Mouse (Mus musculus) myocyte (in vitro differentiated cells): ENCODE measurements around the gene Rbm17.
"Not testable (repeated sequence)": the region's sequence is repeated elsewhere in the genome, so short reads cannot be mapped to it uniquely, and the experiment has no call there.

Experiments used
- E2F4 ChIP-seq: IDR thresholded peaks from one replicate; pipeline ENCODE4 v1.6.1; 2011; ENCODE audit warnings: mild to moderate bottlenecking, control low read depth, moderate library complexity; ENCODE audit not compliant: insufficient read depth
- MAX ChIP-seq: IDR thresholded peaks from one replicate; pipeline ENCODE4 v1.6.1; 2011; ENCODE audit warnings: low read depth, mild to moderate bottlenecking, control low read depth
- MYOD1 ChIP-seq, 3 experiments: IDR thresholded peaks; one replicate each; pipeline ENCODE4 v1.6.1; 2011; ENCODE audit warnings: control low read depth in 2 of 3, low read depth in 2 of 3, mild to moderate bottlenecking in 2 of 3, moderate library complexity in 1 of 3; ENCODE audit not compliant: insufficient read length in 2 of 3, control insufficient read depth in 1 of 3
- POLR2A ChIP-seq: IDR thresholded peaks from one replicate; pipeline ENCODE4 v1.6.1; 2011; ENCODE audit warnings: low read depth, mild to moderate bottlenecking, control low read depth, moderate library complexity; ENCODE audit not compliant: insufficient read length
- POLR2AphosphoS2 ChIP-seq: IDR thresholded peaks from one replicate; pipeline ENCODE4 v1.6.1; 2011; ENCODE audit warnings: low read depth, control low read depth; ENCODE audit not compliant: insufficient read length
- TCF12 ChIP-seq: IDR thresholded peaks from one replicate; pipeline ENCODE4 v1.6.1; 2011; ENCODE audit warnings: mild to moderate bottlenecking, control low read depth; ENCODE audit not compliant: poor library complexity, insufficient read depth, severe bottlenecking
- USF1 ChIP-seq: IDR thresholded peaks from one replicate; pipeline ENCODE4 v1.6.1; 2011; ENCODE audit warnings: low read depth, mild to moderate bottlenecking, control low read depth, moderate library complexity

DNA sequence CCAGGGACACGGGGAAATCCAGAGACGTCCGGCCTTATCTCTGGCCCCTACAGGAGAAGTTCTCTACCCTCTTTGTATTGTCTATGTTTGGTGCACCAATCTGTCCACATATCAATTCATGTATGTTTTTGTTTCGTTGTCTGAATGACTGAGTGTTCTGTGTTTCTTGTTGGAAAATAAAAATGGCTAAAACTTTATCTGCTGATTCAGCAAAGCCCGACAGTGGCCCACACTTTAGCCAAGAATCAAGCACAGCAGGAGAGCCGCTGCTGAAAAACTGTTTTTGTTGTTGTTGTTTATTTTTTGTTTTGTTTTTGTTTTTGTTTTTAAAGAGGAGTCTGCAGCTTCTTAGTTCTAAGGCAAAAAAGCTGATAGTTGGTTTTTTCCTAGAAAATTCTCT lies 9.0 kb upstream of the Rbm17 start:
- TF ChIP-seq POLR2A; TCF12; MYOD1 (IDR thresholded peaks at IDR 0.05; ENCODE audit: control insufficient read depth in 1 of 3, insufficient read length in 2 of 3, low read depth in 2 of 3); USF1; POLR2AphosphoS2; E2F4; MAX: not testable (repeated sequence)
